Mouse (Mus musculus) urinary bladder, postnatal 36 days (tissue): ENCODE data around the gene Mkrn1.
"Not testable (repeated sequence)": the region's sequence is repeated elsewhere in the genome, so short reads cannot be mapped to it uniquely, and the experiment has no call there.

Experiments used
- DNase-seq, 2 experiments: peaks; one replicate each; pipeline ENCODE4 v3.0.0; 2022; ENCODE audit warnings: low spot score in 2 of 2, mixed read lengths in 1 of 2

Gene Mkrn1

GRCm38 (mm10) chr6:39430722-39431121 is 10.5 kb upstream of the Mkrn1 start:
- no peak for DNase-seq

GRCm38 (mm10) chr6:39429007-39429788 is 8.9 kb upstream of the Mkrn1 start:
- no peak for DNase-seq

- no peak for DNase-seq
Observed at GRCm38 (mm10) chr6:39427276-39428003, 7.2 kb upstream of the Mkrn1 start.

GRCm38 (mm10) chr6:39426725-39427124 is 6.5 kb upstream of the Mkrn1 start:
- DNase-seq: no peak

- no peak for DNase-seq
Observed at GRCm38 (mm10) chr6:39425181-39425580, 4.9 kb upstream of the Mkrn1 start.

- DNase-seq: no peak
Observed at GRCm38 (mm10) chr6:39423686-39424085, 3.4 kb upstream of the Mkrn1 start.

- DNase-seq: no peak
Observed at GRCm38 (mm10) chr6:39423130-39423551, 2.9 kb upstream of the Mkrn1 start.

- no peak for DNase-seq
Observed at GRCm38 (mm10) chr6:39420867-39421266, 605 bp upstream of the Mkrn1 start.

GRCm38 (mm10) chr6:39419386-39419850 is 844 bp downstream of the Mkrn1 start:
- peak in 1 of 2 experiments; percentile 39 for DNase-seq

GRCm38 (mm10) chr6:39416654-39417053 is 3.6 kb downstream of the Mkrn1 start:
- DNase-seq: not testable (repeated sequence)

- DNase-seq: peak; percentile 14 to 39
Observed at GRCm38 (mm10) chr6:39415762-39416161, 4.5 kb downstream of the Mkrn1 start.

- no peak for DNase-seq
Observed at GRCm38 (mm10) chr6:39414106-39414505, 6.2 kb downstream of the Mkrn1 start.

- DNase-seq: no peak
Observed at GRCm38 (mm10) chr6:39406480-39406879, 13.8 kb downstream of the Mkrn1 start.

- DNase-seq: no peak
Observed at GRCm38 (mm10) chr6:39403136-39403535, 17.1 kb downstream of the Mkrn1 start.

GRCm38 (mm10) chr6:39400343-39400742 is 19.9 kb downstream of the Mkrn1 start:
- DNase-seq: no peak

GRCm38 (mm10) chr6:39398342-39398741 is 21.9 kb downstream of the Mkrn1 start:
- no peak for DNase-seq

GRCm38 (mm10) chr6:39397046-39397445 is 23.2 kb downstream of the Mkrn1 start:
- DNase-seq: no peak

GRCm38 (mm10) chr6:39395916-39396315 is 24.3 kb downstream of the Mkrn1 start:
- DNase-seq: no peak

GRCm38 (mm10) chr6:39395471-39395870 is 24.8 kb downstream of the Mkrn1 start:
- no peak for DNase-seq

GRCm38 (mm10) chr6:39389988-39390387 is 30.3 kb downstream of the Mkrn1 start:
- no peak for DNase-seq

GRCm38 (mm10) chr6:39381125-39381880 is 39.0 kb downstream of the Mkrn1 start, which contains the start of gene Rab19:
Gene Rab19 (plus strand): TSS chr6:39381175.
- DNase-seq: peak; percentile 46 to 62

- no peak for DNase-seq
Observed at GRCm38 (mm10) chr6:39380276-39380675, 40.0 kb downstream of the Mkrn1 start.
